Mouse (Mus musculus): Measurements from ENCODE around the gene Htr7. TPM values are rescaled to one million over a fixed set of nuclear protein-coding genes. Genes with fewer than 3 reads are reported as not detected.

The Htr7 gene
- total RNA-seq (2022) = under 1 TPM; 0.37 to 0.47 (median 0.39) TPM

GRCm38 (mm10) chr19:36057231-36057811, at the start of gene Htr7:
TSS of gene Htr7 (minus strand) at chr19:36057507.
- no peak for DNase-seq (ENCODE audit: low spot score)

- no peak for DNase-seq (ENCODE audit: low spot score)
Measured at GRCm38 (mm10) chr19:36103909-36104308, 46.6 kb upstream of the Htr7 start.

DNA sequence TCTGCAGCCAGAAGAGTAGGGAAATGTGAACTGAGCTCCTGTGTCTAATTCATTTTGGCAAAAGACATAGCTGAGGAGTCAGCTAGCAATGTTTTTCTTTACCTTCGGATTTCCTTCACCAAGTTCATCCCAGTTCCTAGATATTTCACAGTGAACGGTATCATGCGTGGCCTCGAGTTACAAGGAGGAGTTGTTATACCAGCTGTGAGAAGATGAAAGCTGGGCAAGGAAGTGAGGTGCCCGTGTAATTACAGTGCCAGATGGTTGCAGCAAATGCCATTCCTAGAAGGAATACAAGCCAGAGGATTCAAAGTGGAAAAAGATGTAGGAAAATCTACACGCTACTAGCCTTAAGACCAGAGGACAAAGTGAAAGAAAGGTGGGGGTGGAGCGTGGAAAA, 41.6 kb upstream of the Htr7 start:
- no peak for DNase-seq (ENCODE audit: low spot score)

GRCm38 (mm10) chr19:36098265-36098664, 41.0 kb upstream of the Htr7 start:
- no peak for DNase-seq (ENCODE audit: low spot score)

- DNase-seq (ENCODE audit: low spot score) = no peak
Measured at GRCm38 (mm10) chr19:36097194-36097593, 39.9 kb upstream of the Htr7 start.

- DNase-seq (ENCODE audit: low spot score) = peak; percentile 13
Measured at GRCm38 (mm10) chr19:36090781-36091180, 33.5 kb upstream of the Htr7 start.

DNA sequence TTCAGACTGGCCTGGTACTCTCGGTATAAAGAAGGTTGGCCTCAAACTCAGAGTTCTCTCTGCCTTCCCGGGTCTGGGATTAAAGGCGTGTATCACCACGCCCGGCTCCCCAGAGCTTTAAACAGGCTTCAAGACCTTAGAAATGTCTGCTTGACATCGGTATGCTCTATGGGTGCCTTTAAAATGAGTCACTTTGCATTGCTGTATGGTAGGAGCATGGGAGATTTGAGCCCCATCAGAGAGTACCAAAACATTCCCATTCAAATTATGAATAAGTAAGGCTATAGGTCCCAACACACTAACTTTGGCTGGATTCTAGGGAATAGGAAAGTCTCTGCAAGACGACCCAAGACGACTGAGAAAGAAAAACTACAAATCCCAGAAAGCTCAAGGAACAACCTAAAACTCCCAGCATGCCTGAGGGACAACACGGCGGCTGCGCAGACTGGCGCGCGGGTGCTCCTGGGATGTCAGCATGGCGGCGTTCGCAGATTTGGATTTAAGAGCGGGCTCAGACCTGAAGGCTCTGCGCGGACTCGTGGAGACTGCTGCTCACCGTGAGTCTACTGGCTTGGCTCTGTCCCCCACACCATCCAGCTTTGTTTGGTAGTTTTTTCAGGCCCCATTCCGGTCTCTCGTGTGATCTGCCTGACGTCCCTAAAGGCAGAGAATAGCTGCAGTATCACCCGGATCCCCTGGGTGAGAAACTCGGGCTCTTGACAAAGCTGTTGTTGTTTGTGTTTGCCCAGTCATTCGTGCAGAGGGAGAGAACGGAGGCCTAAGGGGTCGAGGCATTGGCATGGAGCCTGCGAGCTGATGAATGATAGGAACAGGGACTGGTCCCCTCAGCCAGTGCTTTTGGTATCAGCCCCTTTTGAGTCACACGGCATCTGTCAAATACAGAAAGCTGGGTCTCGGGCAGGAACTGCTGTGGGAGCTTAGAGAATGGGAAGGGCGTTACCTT, 26.2 kb upstream of the Htr7 start, which contains the start of gene Rpp30:
Gene Rpp30, plus strand, starts transcription at position 455 of the 964 bp plus-strand sequence.
- peak; percentile 85 for DNase-seq (ENCODE audit: low spot score)

DNA sequence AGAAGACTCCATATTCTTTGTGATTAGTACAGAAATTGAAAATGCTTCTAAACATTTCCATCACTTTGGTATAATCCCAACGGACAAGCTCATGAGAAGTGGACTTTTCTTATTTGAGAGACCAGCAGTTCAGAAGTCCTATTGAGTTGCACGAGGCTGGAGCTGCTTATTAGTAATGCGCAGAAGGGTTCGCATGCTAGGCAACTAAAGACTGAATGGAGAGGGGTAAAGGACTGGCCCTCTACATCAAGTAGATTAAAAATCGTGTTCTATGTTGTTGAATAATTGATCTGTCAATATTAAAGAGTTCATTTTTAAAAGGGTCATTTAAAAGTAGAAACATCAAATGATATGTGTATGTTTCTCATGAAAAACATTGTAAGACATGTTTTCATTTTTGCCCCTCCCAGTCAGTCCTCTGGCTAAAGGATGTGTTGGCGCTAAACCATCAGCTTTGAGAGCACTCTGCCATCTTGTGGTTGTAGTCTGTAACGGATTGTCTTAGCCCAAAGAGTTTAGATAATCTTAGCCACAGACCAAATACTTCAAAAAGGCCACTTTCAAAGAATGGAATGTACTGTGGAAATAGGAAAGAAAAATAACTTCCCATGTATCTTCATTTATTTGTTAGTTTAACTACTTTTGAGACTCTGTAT, 25.4 kb upstream of the Htr7 start:
- peak; percentile 55 for DNase-seq (ENCODE audit: low spot score)

DNA sequence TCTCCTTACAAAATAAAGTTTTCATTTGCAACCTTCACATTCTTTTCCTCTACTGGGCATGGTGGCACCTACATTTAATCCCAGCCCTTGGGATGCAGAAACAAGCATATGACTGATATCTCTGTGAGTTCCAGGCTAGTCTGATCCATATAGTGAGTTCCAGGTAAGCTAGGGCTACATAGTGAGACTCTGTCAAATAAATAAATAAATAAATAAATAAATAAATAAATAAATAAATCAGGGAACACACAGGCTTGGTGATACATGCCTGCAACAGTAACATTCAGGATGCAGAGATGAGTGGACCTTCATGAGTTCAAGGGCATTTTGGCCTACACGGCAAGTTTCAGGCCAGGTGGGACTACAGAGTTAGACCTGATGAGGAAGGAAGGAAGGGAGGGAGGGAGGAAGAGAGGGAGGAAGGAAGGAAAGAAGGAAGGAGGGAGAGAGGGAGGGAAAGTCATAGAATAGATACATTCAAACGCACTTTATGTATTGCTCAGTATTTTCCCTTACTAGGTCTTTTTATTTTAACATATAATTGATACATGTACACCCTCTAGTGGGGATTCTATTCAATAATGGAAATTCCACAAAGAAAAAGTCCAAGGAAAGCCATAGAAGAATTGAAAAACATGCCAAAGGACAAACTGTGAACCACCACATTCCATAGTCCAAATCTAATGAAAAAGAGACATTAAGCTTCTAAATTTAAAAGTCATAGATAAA, 5.7 kb upstream of the Htr7 start:
- no peak for DNase-seq (ENCODE audit: low spot score)

DNA sequence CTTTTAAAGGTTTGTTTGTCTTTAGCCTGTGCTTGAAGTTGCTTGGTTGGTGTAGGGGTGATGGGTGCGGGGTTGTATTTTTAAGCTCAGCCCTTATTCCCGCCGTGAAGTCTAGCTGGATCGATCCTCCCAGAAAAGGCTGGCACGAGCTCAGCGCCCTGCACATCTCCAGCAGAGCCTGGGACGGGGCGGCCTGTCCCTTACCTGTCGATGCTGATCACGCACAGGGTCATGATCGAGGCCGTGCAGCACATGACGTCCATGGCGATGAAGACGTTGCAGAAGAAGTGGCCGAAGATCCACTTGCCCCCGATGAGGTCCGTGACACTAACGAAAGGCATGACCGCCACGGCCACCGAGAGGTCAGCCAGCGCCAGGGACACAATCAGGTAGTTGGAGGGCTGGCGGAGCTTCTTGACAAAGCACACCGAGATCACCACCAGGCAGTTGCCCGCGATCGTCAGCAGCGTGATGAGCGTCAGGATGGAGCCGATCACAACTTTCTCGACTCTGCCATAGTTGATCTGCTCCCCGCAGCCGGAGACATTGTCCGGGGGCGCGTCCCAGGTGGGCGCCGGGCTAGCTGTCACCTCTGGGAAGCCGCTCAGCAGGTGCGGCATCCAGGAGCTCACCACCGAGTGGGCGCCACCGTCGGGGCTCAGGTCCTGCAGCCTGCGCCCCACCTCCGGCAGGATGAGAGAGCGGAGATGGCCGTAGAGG, 645 bp downstream of the Htr7 start:
- DNase-seq (ENCODE audit: low spot score) = no peak

DNA sequence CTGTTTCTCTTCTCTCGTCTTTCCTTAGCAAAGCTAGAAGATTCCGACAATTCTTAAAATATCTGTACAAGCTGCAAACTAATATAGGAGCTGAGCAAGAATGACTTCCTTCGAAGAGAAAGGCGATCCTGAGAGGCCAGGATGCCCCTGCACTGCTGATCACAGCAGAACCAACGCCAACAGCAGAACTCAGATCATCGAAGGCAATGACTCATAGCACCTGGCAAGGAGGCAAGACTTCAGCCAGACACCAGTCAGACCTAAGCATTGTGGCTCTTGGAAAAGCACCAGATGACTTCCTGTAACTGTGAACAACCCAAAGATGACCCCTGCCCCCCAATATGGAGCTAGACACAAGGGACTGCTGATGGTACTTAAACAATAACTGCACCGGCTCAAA, 11.3 kb downstream of the Htr7 start:
- no peak for DNase-seq (ENCODE audit: low spot score)

DNA sequence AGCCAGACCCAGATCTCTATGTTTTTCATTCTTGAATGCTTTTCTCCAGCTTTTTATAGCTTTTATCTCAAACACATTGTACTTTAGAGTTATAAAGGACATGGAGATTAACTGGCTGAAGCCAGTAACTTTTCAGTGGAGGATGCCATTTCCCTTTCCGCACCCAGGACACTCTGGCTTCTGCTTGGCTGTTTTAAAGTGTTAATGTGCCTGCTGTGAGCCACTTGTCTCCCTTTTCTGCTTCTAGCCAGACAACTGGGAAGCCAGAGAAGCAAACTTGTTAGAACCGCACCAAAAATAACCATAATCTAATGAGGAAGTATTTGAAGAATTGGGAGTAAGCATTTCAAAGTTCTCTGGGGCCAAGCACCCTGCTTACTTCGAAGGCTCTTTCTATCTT, 42.5 kb downstream of the Htr7 start:
- DNase-seq (ENCODE audit: low spot score) = peak; percentile 5

DNA sequence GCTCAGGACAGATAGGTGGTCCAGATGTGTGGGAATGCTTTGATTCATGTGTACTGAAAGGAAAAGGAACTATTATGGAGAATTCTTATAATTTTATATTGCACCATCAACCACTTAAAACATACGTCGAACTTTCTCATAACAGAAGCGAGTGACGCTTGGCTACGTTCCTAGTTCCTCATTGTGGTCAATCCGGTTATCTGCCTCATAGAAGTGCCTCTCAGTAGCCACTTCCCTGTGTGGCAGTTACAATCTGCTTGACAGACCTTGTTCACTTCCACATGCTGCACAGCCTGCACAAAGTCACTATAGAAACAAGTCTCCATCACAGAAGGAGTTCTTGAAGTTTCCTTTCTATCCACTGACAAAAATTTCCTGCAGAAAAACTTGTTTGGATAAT, 51.0 kb downstream of the Htr7 start:
- peak; percentile 30 for DNase-seq (ENCODE audit: low spot score)

DNA sequence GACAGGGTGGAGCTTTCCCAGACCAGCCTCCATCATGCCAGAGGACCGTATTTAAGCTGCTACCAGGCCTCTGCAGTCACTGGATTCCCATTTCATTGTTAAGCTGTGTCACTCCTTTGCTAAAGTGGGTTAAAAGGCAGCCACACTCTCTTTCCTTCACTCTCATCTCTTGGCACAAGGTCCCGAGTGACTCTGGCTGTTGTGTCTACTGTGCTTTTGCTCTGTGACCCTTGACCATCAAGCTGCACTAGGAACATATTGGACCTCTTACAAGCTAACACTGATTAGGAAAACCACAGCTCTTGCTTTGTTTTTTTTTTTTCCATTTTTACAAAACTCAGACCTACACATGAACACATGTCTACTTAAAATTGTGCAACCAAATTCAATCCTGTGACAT, 52.3 kb downstream of the Htr7 start:
- DNase-seq (ENCODE audit: low spot score) = no peak

- DNase-seq (ENCODE audit: low spot score) = no peak
Measured at GRCm38 (mm10) chr19:36002476-36003445, 54.5 kb downstream of the Htr7 start.

GRCm38 (mm10) chr19:36001512-36001911, 55.8 kb downstream of the Htr7 start:
- DNase-seq (ENCODE audit: low spot score) = no peak

GRCm38 (mm10) chr19:36000955-36001354, 56.4 kb downstream of the Htr7 start:
- DNase-seq (ENCODE audit: low spot score) = no peak

DNA sequence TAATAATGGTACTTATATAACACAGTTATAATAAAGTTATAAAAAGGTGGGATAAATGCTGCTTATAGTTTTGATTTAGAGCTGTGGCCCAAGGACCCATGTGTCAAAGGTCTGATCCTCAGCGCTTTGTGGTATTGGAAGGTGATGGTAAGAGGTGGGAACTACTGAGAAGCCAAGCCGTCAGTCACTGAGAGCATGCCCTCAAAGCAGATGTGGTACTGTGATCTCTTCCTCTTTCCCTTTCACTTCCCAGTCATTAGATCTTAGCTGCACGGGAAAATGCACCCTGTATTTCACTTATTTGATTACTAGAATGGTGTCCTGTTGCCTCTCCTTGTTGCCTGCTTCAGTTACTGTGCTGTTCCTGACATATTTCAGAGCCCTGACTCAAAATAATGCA, 59.9 kb downstream of the Htr7 start:
- peak; percentile 1 for DNase-seq (ENCODE audit: low spot score)

- no peak for DNase-seq (ENCODE audit: low spot score)
Measured at GRCm38 (mm10) chr19:35987461-35987860, 69.8 kb downstream of the Htr7 start.

DNA sequence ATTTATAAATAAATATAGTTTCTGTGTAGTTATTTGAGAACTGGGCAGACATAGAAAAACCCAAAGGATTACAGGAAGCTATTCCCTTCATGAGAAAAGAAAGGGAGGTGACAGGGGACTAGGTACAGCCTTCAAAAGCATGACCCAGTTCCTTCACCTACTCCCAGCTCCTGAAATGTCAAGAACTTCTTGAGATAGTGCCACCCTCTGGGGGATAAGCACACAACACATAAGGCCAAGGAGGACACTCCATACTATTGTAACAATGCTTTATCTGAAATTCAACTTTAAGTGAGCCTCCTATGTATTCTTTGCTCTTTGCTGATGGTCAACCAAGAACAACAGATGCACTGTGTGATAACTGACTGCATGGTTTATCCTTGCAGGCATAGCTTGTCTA, 82.6 kb downstream of the Htr7 start:
- no peak for DNase-seq (ENCODE audit: low spot score)

Measured in heart, adult 8-10 months (tissue).